Mouse (Mus musculus): ENCODE measurements around the gene Uggt1. TPM values are rescaled to one million over a fixed set of nuclear protein-coding genes. Genes with fewer than 3 reads are reported as not detected.
A peak's percentile ranks its signal among the peaks of the same experiment; 100 is the strongest.

Uggt1 gene
- total RNA-seq, 2 experiments from 2014 or later, result 94.4 to 118 TPM

GRCm38 (mm10) chr1:36191966-36192365 is 52.6 kb downstream of the Uggt1 start:
- ATAC-seq (replicated peaks; ENCODE audit: poor library complexity), result no peak

DNA sequence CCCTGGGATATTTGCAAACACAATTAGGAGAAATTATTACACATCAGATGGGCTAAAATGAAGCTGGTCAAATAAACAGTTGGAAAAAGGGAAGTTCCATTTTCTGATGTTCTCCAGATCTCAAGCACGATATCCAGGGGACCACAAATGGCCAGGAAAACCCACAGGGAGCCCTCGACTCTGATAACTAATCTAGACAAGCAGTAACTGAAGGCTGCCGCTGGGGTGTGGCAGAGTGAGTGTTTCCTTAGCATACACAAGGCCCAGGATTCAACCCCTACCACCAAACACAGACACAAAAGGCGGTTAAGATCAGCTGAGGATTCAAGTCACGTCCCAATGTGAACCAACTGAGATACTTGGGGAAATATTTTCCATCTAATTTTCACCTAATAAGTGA is 64.5 kb downstream of the Uggt1 start:
- ATAC-seq (replicated peaks; ENCODE audit: poor library complexity), result peak; percentile 85

DNA sequence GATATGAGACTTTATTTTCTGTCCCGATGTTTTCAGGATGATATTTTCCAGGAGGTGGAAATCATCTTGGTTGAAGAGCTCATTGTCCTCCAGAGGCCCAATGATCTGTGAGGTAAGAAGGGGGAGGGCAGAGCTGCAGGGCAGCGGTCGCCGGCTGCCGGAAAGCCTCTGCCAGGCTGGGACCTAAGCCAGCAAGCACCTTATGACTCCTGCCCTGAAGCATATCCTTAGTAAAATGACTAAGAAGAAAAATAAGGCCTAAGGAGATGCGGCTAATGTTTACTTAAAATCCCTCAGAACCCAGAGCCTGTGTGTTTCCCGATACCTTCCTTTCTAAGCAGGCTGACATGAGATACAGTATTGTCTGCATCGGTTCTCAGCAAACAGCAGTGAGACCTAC is 71.1 kb downstream of the Uggt1 start:
- no peak for ATAC-seq (replicated peaks; ENCODE audit: poor library complexity)

GRCm38 (mm10) chr1:36172941-36173340 is 71.6 kb downstream of the Uggt1 start:
- 0 out of 2 replicates have a peak, but pooled peaks have one; percentile 31 for ATAC-seq (replicated peaks; ENCODE audit: poor library complexity)

GRCm38 (mm10) chr1:36162687-36163086 is 81.8 kb downstream of the Uggt1 start:
- ATAC-seq (replicated peaks; ENCODE audit: poor library complexity), result peak; percentile 84

GRCm38 (mm10) chr1:36161208-36161607 is 83.3 kb downstream of the Uggt1 start:
- peak; percentile 37 for ATAC-seq (replicated peaks; ENCODE audit: poor library complexity)

- ATAC-seq (replicated peaks; ENCODE audit: poor library complexity), result 0 out of 2 replicates have a peak, but pooled peaks have one; percentile 15
These were observed 84.3 kb downstream of the Uggt1 start for GRCm38 (mm10) chr1:36160246-36160645.

GRCm38 (mm10) chr1:36149411-36149810 is 95.1 kb downstream of the Uggt1 start:
- ATAC-seq (replicated peaks; ENCODE audit: poor library complexity), result peak; percentile 96

- ATAC-seq (replicated peaks; ENCODE audit: poor library complexity), result no peak; the same call in 1 of the 2 replicates
These were observed 95.7 kb downstream of the Uggt1 start for GRCm38 (mm10) chr1:36148809-36149208.

DNA sequence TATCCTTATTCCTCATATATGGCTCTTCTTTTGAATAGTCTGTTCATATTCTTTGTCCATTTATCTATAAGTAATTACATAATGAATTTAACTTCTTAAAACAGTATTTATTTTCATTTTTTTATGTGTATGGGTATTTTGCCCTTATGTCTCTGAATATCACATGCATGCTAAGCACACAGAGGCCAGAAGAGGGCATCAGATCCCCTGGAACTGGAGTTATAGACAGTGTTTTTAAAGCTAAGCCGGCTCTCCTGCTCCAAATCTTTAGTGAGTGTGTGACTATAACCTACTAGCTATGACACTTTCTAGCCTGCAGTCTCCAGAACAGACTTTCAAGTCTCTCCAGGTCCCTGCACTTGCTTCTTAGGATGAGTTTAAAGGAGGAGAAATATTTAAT is 99.5 kb downstream of the Uggt1 start:
- peak; percentile 57 for ATAC-seq (replicated peaks; ENCODE audit: poor library complexity)

- no peak for ATAC-seq (replicated peaks; ENCODE audit: poor library complexity)
These were observed 104.2 kb downstream of the Uggt1 start for GRCm38 (mm10) chr1:36140311-36140710.

GRCm38 (mm10) chr1:36134584-36134983 is 109.9 kb downstream of the Uggt1 start:
- peak; percentile 45; the same call in 1 of the 2 replicates for ATAC-seq (replicated peaks; ENCODE audit: poor library complexity)

- no peak for ATAC-seq (replicated peaks; ENCODE audit: poor library complexity)
These were observed 110.9 kb downstream of the Uggt1 start for GRCm38 (mm10) chr1:36133647-36134046.

DNA sequence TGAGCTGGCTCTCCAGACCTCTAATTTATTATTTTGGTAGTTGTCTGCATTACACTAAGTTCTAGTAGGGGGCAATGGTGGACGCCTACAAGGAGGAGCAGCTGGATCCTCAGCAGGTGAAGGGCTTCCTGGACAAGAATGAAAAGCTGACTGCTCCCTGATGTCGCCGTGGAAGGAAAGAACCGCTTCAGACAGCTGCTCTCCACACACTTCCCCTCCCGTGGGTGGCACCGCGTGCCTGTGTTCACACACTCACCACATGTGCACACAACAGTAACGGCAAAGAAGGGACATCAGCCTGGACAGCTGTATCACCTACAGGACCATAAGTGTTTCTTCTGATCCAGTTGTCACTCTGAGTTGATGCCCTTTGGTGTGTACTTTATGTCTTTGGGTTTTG is 111.5 kb downstream of the Uggt1 start:
- no peak for ATAC-seq (replicated peaks; ENCODE audit: poor library complexity)

GRCm38 (mm10) chr1:36132211-36132610 is 112.3 kb downstream of the Uggt1 start:
- ATAC-seq (replicated peaks; ENCODE audit: poor library complexity), result no peak

DNA sequence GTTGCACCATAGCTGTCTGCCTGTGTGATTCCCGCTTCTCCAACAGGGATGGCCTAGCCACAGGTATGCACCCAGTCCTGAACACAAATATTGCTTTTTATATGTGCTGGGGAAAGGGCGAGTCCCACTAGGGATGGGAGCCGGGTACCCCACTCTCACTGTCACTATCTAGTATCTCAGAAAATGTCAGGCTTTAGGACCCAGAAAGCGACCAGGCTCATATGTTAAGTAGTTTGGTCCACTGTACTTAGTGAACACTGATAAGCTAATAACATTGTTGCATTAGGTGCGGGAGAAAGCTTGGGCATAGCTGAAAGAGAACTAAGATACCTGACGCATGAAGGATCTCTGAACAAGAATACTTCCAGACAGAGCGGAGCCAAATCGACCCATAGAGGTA is 112.8 kb downstream of the Uggt1 start:
- no peak for ATAC-seq (replicated peaks; ENCODE audit: poor library complexity)

DNA sequence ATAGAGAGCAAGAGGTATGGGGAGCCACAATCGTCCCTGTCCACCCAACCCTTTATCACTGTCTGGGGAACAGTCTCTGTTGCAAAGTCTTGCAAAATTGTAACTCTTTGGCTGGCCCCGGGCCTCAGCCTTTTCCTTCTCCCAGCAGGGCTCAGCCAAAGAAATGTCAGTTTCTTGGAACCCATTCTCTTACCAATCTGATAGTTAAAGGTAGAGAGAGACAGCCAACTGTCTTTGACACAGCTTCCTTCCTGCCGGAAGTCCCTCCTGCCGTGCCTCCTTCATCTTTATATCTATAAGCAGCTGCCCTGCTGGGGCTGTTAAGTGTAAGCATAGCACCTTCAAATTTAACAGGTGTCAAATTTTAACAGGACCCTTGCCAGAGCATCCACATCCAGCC is 113.4 kb downstream of the Uggt1 start:
- ATAC-seq (replicated peaks; ENCODE audit: poor library complexity), result 0 out of 2 replicates have a peak, but pooled peaks have one; percentile 2

GRCm38 (mm10) chr1:36130307-36131035 is 114.0 kb downstream of the Uggt1 start:
- ATAC-seq (replicated peaks; ENCODE audit: poor library complexity), result peak; percentile 74

- ATAC-seq (replicated peaks; ENCODE audit: poor library complexity), result peak; percentile 5; the same call in 1 of the 2 replicates
These were observed 114.6 kb downstream of the Uggt1 start for GRCm38 (mm10) chr1:36129881-36130280.

DNA sequence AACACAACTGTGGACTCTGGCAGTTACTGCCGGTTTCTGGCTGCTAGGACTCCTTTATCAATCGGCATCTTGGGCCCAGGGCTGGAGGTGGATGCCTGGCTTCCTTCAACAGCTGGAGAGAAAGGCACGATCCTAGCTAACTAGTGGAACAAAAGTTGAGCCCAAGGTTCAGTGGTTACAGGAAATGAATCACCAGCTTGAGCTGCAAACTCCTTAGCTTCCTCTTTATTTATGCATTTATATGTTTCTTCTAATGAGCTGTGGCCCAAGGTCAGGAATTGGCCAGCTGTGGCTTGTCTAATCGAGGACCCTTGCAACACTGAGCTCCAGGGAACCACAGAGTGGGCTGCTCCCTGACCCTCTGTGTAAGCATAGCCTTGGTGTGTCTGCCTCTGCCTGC is 115.4 kb downstream of the Uggt1 start:
- peak; percentile 30 for ATAC-seq (replicated peaks; ENCODE audit: poor library complexity)

DNA sequence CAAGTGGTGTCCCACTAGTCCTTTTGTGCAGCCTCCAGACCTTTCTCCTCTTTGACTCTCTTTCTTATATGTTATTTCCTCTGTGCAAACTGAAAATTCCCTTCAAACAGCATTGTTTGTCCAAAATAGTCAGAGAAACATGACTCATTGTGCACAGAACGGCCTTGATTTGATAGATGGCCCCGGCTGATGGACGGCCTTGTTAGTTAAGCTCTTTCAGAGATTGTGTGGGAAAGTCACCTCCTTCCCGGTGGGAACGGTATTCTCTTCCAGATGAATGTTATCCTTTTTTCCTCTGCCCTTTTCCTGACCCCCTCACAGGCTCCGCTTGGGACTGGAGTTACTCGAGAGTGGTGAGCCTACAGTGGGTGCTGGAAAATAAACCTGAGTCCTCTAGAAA is 119.4 kb downstream of the Uggt1 start:
- no peak for ATAC-seq (replicated peaks; ENCODE audit: poor library complexity)

DNA sequence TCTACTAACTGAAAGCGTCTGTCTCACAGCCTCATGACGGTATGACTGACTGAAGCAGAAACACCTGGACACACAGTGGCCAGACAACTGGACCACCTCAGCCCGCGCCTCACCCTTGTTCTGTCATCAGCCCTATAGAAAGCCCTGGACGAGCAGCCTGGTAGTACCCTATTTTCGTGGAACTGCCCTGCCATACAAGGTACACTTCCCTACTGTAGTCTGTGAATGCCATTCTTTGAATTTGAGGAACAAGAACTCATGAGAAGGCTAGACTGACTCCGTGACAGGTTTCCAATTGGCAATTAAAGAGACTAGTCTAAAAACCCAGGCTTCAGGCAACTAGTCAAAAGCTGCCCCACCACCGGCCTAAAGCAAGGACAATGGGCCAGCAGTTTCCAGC is 123.3 kb downstream of the Uggt1 start:
- peak; percentile 44; the same call in 1 of the 2 replicates for ATAC-seq (replicated peaks; ENCODE audit: poor library complexity)

GRCm38 (mm10) chr1:36119426-36119825 is 125.1 kb downstream of the Uggt1 start:
- ATAC-seq (replicated peaks; ENCODE audit: poor library complexity), result no peak
